Mouse (Mus musculus) C2C12 (cell line): ENCODE data around the gene Hoxd8. TPM values are rescaled to one million over a fixed set of nuclear protein-coding genes. Genes with fewer than 3 reads are reported as not detected.

Experiments used
- H3K27me3 ChIP-seq: one replicate; pipeline ENCODE4 v1.6.1; 2011; ENCODE audit not compliant: control insufficient read depth, insufficient read depth, insufficient read length
- H3K36me3 ChIP-seq: one replicate; pipeline ENCODE4 v1.6.1; 2011; ENCODE audit not compliant: control insufficient read depth, insufficient read depth
- H3K4me3 ChIP-seq: one replicate; pipeline ENCODE4 v1.5.1; 2011; ENCODE audit warnings: mild to moderate bottlenecking, control low read depth; ENCODE audit not compliant: poor library complexity, insufficient read depth, severe bottlenecking
- H3K79me2 ChIP-seq: one replicate; pipeline ENCODE4 v1.6.1; 2011; ENCODE audit not compliant: control insufficient read depth, insufficient read depth
- H3K79me3 ChIP-seq: one replicate; pipeline ENCODE4 v1.6.1; 2011; ENCODE audit warnings: low read depth, control low read depth
- H3ac ChIP-seq: one replicate; pipeline ENCODE3; 2011; ENCODE audit warnings: low read depth; ENCODE audit not compliant: control insufficient read depth, insufficient read length
- CEBPB ChIP-seq: IDR thresholded peaks from one replicate; pipeline ENCODE4 v1.6.1; 2011; ENCODE audit warnings: low read depth, mild to moderate bottlenecking, control low read depth, moderate library complexity
- CTCF ChIP-seq: IDR thresholded peaks from one replicate; pipeline ENCODE4 v1.5.1; 2011; ENCODE audit not compliant: control insufficient read depth, insufficient read depth, insufficient read length
- FOSL1 ChIP-seq: IDR thresholded peaks from one replicate; pipeline ENCODE4 v1.8.0; 2011; ENCODE audit warnings: mild to moderate bottlenecking, low read length; ENCODE audit not compliant: poor library complexity, insufficient read depth, severe bottlenecking
- MAX ChIP-seq: IDR thresholded peaks from one replicate; pipeline ENCODE4 v1.6.1; 2011; ENCODE audit warnings: mild to moderate bottlenecking, control low read depth
- MYOD1 ChIP-seq: IDR thresholded peaks from one replicate; pipeline ENCODE4 v1.6.1; 2011; ENCODE audit warnings: low read depth; ENCODE audit not compliant: control insufficient read depth, insufficient read length
- MYOG ChIP-seq: IDR thresholded peaks from one replicate; pipeline ENCODE4 v1.6.1; 2011; ENCODE audit not compliant: control insufficient read depth, insufficient read length; ENCODE audit errors: extremely low read depth
- USF1 ChIP-seq: IDR thresholded peaks from one replicate; pipeline ENCODE4 v1.6.1; 2011; ENCODE audit warnings: low read depth, mild to moderate bottlenecking, control low read depth, moderate library complexity
- polyA plus RNA-seq: library from polyadenylated mRNA; unstranded; fragments of >200 nt; fragmentation: generic; extraction: Trizol; gene quantifications from one replicate; pipeline ENCODE4 v1.2.1, GENCODE M21; 2012; ENCODE audit warnings: missing spikeins

Gene Hoxd8
- polyA plus RNA-seq, 1 experiment: not detected

DNA sequence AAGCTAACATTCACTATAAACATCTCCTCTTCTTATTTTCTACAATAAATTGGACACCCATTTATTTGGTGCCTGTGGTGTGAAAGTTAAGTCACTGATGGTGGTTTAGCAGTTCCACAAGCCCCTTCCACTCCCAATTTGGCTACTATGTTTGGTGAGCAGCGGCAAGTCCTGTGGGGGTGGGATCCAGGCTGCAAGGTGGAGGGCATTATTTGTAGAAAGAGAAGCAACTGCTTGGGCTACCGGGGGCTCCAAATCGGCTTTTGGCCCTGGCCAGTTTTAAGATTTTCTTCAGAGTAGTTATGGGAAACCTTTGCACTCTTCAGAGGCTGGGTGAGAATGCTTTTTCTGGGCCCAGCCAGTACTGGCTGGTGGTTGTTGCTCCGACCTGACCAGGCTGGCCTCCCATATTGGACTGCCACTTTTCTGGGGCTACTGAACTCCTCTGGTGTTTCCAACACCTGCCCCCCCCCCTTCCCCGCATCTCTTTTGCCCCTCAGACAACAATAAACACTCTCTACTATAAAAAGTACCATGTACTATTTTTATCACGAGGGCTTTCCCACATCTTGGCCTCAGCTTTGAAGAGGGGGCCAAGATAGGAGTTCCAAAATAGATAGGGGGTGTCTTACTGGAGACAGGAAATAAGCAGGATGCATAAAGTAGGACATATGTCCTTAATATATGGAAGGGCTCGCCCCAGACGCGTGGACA lies 27.5 kb downstream of the Hoxd8 start:
- H3K79me2 ChIP-seq: no peaks in the 10 kb centered on the region
- no peak overlapping the region for H3ac ChIP-seq
- no peaks in the 10 kb centered on the region for H3K79me3 ChIP-seq
- TF ChIP-seq MAX (no peak), USF1 (no peak), CEBPB (no peak), CTCF (no peak), MYOD1 (no peak), MYOG (no peak), FOSL1 (no peak)
- H3K36me3 ChIP-seq: no peaks in the 10 kb centered on the region
- H3K4me3 ChIP-seq: no peak overlapping the region
- peaks cover 74% of the 10 kb centered on the region for H3K27me3 ChIP-seq

DNA sequence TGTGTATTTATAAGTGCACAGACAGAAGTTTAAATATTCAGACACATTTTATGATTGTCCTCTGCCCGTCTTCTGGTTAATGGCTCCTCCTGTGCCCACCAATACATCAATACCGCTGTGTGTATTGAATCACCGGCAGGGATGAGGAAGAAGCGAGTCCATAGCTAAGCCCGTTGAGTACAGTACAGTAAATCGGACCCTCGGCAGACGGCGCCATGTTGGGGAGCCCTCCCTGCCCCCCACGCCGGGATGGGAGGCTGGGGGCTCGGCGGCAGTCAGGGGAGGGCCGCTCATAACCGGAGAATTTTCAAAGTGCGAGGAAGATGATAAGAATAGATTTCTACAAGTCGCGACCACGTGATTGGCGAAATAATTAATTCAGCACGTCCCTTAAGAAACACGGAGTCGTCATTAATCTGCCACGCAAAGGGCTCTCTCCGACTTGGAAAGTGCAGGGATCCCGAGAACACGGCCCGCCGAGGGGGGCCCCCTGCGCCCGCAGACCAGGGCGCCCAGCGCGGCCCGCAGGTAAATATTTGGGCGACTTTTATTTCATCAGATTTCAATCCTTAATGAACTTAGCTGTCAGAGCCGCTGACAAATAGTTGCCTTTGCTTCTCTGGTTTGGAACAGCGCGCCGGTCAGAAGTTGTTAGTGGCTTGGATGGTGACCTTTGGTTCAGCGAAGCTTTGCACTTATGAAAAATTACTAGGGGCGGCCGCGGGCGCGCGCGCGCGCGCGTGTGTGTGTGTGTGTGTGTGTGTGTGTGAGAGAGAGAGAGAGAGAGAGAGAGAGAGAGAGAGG lies 28.3 kb downstream of the Hoxd8 start:
- Histone ChIP-seq H3ac (no peak overlapping the region), H3K79me3 (no peaks in the 10 kb centered on the region), H3K27me3 (peaks cover 73% of the 10 kb centered on the region), H3K79me2 (no peaks in the 10 kb centered on the region), H3K36me3 (no peaks in the 10 kb centered on the region), H3K4me3 (no peak overlapping the region)
- TF ChIP-seq MYOD1: no peak
- no peak for TF ChIP-seq MYOG
- no peak for TF ChIP-seq MAX
- no peak for TF ChIP-seq CTCF
- no peak for TF ChIP-seq USF1
- TF ChIP-seq CEBPB: no peak
- TF ChIP-seq FOSL1: no peak

DNA sequence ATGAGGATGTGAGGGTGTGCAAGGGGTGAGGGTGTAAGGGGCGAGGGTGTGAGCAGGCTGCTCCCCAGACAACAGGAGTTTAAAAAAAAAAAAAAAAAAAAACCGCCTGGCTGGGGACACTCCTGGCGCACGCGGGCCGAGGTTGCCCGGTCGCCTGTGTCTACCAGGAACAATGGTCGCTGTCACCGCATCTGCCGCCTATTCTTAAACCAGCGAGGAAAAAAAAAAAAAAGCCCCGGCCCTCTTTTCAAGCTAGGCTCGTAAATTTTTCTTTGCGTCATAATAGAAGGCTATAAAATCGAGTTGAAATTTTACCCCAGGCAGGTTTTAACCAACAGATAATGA lies 28.9 kb downstream of the Hoxd8 start:
- Histone ChIP-seq H3ac (no peak overlapping the region), H3K79me3 (no peaks in the 10 kb centered on the region), H3K79me2 (no peaks in the 10 kb centered on the region), H3K27me3 (peaks cover 73% of the 10 kb centered on the region), H3K4me3 (no peak overlapping the region), H3K36me3 (no peaks in the 10 kb centered on the region)
- TF ChIP-seq CTCF (no peak), USF1 (no peak), MYOD1 (no peak), MYOG (no peak), MAX (no peak), FOSL1 (no peak), CEBPB (no peak)

DNA sequence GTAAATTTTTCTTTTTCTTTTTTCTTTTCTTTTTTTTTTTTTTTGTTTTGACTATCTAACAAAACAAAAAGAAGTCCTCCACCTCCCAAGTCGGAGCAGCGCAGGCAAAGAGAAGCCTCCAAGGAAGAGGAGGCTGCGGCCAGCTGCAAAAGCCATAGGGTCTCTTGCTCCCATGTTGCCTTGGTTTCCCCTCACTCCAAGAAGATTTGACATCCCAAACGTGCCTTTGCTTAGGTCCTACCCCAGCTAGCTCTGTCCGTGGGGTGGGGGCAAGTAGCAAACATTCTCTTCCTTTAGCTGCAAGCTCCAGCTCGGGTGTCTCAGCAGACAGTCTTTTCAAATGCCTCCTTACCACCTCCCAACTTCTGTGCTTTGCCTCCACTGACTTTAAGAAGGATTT lies 29.4 kb downstream of the Hoxd8 start:
- no peak overlapping the region for H3K4me3 ChIP-seq
- no peak overlapping the region for H3ac ChIP-seq
- no peaks in the 10 kb centered on the region for H3K36me3 ChIP-seq
- H3K27me3 ChIP-seq: peaks cover 73% of the 10 kb centered on the region
- no peaks in the 10 kb centered on the region for H3K79me3 ChIP-seq
- no peaks in the 10 kb centered on the region for H3K79me2 ChIP-seq
- TF ChIP-seq FOSL1 (no peak), MAX (no peak), MYOD1 (no peak), CEBPB (no peak), MYOG (no peak), USF1 (no peak), CTCF (no peak)

DNA sequence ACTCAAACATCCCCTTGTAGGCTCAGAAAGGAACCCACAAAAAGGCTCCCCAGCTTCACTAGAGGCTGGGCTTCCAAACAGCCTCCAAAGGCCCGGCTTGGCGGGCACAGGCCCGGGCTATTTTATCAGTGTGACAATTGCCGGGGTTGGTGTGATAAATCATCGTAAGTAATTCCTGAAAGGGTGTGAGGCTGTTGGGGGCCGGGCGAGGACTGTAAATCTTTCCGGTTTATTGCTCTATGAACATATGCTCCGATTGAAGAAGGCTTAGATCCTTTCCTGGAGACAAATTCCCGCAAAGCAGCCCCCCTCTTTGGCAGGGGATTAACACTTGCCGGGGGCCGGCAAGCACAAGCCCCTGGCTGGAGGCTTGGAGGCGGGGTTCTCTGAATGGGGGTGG lies 30.0 kb downstream of the Hoxd8 start:
- Histone ChIP-seq H3ac (no peak overlapping the region), H3K4me3 (no peak overlapping the region), H3K79me2 (no peaks in the 10 kb centered on the region), H3K79me3 (no peaks in the 10 kb centered on the region), H3K27me3 (peaks cover 76% of the 10 kb centered on the region), H3K36me3 (no peaks in the 10 kb centered on the region)
- TF ChIP-seq USF1: no peak
